Mouse (Mus musculus) adrenal gland, postnatal 4 days (tissue): Measurements from ENCODE around the gene Nrg4. TPM values are rescaled to one million over a fixed set of nuclear protein-coding genes. Genes with fewer than 3 reads are reported as not detected.
"Not testable (repeated sequence)": the region's sequence is repeated elsewhere in the genome, so short reads cannot be mapped to it uniquely, and the experiment has no call there.

ENCODE experiments used
- DNase-seq, 2 experiments: peaks; one replicate each; pipeline ENCODE4 v3.0.0; 2021 to 2022; ENCODE audit warnings: low spot score in 2 of 2, mixed read lengths in 2 of 2
- total RNA-seq, 2 experiments: library from RNA; stranded (reverse); gene quantifications; 2 replicates each; pipeline ENCODE4 v1.2.3; 2021

The Nrg4 gene
- total RNA-seq, 2 experiments from 2014 or later = 4.0 to 5.4 TPM

DNA sequence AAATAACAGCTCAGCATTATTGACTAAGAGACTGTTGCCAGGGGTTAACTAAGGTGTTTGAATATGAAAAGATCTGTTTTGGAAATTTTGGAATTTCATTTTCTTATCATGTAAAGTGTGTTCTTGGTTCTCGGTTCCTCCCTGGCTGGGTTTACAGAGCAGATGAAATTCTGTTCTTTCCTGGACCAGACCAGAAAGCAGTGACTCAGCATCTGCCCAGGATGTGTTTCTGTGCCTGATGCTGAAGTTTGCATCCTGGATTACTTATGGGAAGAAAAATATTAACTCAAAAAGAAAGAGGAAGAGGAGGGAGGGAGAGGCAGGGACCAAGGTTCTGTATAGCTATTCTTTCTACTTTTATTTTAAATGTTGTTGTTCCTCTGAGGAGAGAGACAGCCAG, 72.8 kb downstream of the Nrg4 start:
- no peak for DNase-seq

DNA sequence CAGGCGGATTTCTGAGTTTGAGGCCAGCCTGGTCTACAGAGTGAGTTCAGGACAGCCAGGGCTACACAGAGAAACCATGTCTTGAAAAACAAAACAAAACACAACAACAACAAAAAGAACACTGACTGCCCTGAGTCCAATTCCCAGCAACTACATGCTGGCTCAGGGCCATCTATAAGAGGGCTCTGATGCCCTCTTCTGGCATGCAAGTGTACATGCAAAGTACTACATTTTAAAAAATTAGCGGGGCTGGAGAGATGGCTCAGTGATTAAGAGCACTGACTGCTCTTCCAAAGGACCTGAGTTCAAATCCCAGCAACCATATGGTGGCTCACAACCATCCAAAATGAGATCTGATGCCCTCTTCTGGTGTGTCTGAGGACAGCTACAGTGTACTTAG, 74.5 kb downstream of the Nrg4 start:
- not testable (repeated sequence) for DNase-seq

DNA sequence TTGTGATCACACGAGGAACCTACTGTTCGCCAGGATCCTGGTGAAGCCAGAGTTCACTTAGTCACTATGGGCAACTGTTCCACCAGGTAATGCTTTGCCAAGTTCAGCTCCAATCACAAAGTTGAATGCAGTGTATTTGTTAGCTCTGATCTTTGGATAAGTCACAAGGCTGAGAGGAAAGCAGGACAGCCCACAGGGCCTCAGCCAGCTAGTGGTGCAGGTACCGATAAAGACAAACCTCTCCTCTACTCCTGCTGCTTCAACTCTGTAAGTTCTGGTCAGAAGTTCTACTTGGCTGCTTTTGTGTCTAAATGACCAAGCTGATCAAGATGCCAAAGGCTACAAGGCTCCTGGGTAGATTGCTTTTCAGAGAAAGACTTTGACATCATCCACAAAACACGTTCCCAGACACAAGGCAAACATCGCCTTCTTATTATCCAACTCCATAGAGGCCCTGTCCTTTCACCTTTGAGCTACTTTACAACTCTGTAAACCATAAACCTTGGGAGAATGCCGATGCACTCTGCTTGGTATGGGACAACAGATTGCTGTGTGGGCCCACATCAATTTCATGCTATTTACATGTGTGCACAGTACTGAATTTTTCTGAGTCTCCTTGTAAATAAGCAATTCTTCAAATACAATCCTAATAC, 75.9 kb downstream of the Nrg4 start:
- no peak for DNase-seq

DNA sequence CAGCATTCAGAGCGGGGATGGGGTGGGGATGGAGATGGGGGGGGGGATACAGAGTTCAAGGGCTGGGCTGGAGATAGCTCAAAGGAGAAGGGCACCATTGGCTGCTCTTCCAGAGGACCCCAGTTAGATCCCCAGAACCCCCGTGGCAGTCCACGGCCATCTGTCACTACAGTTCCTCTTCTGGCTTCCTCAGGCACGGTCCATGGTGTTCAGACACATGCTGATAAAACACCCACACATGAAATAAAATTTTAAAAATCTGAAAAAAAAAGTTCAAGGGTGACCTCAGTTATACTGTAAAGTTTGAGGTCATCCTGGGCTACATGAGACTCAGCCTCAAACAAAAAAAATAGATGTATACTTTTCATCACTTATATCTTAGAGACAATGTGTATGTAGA, 78.2 kb downstream of the Nrg4 start:
- no peak for DNase-seq

DNA sequence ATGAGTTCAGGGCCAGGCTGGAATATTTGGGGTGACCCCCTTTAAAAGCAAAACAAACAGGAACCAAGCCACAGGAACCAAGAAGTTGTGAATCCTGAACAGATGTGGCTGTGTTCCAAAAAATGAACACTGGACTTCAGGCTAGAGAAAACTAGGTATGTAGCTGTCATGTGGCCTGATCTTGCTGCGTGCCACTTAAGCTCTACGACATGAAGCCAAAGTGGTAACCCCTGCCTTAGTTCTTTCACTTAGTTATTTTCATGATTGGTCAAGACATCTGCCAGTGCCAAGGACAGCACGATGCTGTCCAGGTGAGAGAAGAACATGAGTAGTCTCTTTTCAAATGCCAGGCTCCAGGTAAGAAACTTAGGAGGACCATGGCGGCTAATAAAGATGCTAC, 79.7 kb downstream of the Nrg4 start:
- DNase-seq = no peak

DNA sequence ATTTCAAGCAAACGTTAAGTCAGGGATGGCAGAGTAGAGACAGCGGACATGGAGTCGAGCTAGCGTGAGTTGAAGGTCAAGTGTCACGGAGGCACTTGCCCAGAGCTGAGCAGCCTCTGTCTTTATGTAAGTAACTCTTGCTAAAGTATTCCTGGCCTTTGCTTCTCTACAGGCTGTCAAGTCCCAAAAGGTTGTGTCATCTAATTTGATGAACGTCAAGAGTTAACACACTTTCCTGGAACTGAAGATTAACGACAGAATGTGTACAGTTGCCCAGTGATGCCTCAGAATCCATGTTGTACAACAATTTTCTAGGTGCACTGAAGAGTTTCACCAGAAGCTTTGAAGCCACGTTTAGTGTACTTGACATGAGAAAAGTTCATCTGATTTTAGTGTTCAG, 80.2 kb downstream of the Nrg4 start:
- no peak for DNase-seq

DNA sequence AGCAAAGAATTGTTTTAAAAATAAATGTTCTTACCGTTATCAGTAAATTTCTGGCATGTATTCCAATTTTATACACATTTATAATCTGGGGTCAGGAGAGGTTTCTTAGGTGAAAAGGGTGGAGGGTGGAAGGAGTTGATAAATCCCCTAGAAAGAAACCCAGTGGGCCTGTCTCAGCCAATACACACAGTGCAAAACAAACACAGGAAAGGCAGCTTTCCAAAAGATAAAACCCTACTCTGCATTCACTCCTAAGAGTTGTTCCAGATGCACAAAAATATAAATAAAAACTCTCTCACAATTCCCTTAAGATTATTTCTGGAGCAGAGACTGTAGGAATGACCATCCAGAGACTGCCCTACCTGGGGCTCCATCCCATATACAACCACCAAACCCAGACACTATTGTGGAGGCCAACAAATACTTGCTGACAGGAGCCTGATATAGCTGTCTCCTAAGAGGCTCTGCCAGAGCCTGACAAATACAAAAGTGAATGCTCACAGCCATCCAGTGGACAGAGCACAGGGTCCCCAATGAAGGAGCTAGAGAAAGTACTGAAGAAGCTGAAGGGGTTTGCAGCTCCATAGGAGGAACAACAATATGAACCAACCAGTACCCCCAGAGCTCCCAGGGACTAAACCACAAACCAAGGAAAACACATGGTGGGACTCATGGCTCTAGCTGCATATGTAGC, 81.4 kb downstream of the Nrg4 start:
- DNase-seq = not testable (repeated sequence)

DNA sequence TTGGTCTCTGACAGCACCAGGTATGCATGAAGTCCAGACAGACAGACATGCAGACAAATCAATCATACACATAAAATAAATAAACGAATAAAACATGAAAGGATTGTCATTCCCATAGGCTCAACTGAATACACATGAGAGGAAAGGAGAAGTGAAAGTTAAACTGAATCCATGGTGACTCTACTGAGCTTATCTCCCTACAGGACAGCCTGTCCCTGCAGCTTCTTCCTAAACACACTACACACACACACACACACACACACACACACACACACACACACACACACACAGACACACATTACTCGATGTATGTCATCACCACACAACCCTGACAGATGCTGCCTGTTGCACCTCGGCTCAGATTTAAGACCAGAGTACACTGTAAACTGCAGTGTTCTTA, 82.6 kb downstream of the Nrg4 start:
- DNase-seq = no peak

DNA sequence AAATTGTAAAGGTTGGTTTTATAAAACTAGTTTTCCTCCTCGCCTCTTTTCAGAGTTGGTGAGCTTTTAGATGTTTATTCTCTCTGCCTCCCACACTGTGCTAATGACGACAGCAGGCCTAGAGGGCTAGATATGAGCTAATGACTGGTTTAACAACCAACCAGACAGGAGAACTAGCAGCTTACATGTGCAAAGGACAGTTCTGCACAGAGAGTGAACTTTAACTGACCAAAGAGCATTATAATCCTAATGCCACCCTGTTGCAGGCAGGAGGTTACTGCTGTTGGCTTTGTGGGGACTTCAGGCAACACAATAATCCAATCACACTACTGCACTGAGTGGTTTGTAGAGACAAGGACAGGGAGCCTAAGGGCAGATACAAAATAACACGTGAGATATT, 83.4 kb downstream of the Nrg4 start:
- no peak for DNase-seq

DNA sequence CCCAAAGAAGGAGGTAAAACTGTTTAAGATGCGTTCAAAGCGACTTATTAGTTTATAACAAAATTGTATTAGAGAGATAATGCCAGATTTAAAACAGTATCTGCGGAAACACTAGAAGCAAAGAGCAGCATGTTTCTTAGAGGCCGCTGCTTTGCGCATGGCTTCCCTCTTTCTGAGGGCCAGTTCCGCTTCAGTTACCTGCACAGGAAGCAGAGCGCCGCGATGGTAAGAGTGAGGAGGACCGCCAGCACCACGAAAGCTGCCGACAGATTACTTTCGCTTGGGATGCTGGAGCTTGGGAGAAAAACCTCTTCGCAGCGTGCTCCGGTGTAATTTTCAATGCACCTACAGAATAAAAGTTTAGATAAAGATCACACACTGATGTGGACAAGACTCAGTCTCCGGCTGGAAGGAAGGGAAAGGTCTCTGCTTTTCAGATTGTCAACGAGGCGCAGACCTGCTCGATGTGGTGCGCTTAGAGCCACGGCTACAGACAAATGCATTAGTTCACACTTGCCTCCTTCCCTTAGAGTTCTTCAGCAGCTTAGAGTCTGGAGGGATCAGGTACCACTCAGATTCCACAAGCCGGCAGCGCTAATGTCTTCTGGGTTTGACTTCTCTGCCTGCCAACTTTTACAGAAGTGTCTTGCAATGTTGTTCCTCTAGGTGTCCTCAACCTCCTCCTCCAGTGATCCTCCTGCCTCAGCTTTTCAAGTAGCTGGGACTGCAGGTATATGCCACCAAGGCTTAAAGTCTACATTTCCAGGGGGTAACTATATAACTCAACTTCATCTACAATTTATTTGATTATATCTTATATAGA, 84.6 kb downstream of the Nrg4 start:
- DNase-seq = no peak

DNA sequence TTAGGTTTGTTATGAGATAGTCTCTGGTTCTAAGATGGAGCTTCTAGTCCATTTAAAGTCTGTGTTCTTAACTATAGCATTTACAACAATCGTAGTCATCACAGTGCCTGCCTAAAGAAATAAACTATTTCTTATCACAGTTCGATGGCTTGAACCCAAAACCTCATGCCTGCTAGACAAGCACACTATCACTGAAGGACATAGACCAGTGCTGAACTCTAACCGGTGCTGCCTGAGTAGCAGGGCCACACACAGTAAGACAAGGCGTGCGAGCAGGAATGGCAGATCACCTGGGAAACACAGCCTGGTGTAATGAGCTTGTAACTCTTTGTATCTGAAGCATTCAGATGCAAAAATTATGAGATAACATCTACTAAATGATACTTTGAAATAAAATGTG, 85.8 kb downstream of the Nrg4 start:
- no peak for DNase-seq

DNA sequence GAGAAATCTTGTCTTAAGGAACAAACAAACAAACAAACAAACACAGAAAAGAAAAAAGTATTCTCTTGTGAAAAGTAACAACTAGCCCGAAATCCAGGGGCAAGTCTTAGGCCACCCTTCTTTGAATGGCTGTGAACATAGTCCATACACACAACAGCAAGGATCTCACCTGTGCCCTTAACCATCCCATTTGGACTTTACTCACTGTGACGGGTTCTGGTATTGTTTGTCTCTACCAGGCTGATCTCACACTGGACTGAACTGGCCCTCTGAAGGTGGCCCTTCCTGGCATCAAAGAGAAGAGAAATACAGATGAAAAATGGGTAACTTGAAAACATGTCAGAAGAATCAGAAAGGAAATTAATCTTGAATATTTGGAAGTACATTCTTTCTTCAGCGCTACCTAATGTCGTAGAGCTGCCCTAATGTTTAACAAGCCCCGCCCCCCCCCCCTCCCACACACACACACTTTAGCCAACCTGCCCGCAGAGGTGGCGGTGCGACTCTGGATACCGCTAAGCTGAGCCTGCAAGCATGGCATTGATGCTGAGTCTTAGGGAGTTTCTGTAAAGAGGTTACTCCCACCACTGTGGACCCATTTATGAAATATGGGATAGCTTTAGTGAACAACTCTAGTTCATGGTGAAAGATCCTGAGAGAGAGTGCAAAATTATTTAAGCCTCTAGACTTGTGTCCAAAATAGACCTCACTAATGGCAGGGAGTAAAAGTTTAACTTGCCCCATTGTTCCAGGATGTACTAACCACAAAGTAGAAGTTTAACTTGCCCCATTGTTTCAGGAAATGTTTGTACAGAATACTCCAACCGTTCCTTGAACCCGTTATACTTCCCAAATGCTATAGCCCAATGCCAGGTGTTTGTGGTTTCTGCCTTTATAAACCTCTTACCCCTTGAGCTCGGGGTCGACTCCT, 90.1 kb downstream of the Nrg4 start:
- no peak for DNase-seq

DNA sequence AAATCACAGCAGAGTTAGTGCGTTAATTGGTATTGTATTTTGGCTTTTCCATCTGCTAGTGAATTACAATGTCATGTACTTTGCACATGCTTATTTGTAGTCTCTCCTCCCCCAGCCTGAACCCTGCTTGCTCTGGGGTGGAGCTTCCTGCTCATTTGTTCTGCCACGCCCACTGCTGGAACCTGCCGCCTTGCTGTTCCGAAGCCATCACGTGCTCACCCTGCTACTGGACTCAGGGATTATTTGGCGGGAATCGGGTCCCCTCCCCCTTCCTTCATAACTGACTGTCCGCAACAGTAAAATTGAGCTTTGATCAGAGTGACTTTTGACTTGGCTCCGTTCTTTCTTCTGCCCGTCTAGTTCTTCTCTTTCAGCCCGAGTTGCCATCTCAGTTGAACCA, 93.6 kb downstream of the Nrg4 start:
- DNase-seq = not testable (repeated sequence)

DNA sequence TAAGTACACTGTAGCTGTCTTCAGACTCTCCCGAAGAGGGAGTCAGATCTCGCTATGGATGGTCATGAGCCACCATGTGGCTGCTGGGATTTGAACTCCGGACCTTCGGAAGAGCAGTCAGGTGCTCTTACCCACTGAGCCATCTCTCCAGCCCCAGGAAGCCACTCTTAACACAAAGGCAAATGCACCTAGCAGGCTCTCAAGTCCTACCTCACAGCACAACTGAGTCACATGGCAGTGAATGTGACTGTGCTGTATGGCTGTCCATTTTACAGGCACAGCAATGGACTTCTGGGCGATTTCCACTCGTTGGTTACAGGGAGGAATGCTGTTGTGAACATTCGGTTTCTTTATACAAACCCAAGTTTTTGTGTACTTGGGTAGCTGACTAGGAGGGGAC, 94.1 kb downstream of the Nrg4 start:
- DNase-seq = no peak

DNA sequence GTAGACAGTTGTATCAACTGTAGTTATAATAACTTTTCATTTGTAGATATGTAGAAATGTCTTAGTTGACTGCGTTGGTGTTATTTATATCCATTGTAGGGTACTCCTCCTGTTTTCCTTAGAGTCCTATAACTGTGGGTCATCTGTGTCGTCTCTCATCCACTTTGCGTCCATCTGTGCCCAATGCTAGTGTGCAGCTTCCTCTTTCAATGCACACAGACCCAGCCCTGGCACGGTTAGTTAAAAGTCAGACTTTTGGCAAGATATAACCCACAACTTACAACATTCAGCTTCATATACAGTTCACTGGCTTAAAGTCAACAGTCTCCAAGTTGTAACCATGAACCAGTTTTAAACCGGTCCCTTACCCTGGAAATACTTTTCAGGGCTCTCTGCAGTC, 94.5 kb downstream of the Nrg4 start:
- no peak for DNase-seq

DNA sequence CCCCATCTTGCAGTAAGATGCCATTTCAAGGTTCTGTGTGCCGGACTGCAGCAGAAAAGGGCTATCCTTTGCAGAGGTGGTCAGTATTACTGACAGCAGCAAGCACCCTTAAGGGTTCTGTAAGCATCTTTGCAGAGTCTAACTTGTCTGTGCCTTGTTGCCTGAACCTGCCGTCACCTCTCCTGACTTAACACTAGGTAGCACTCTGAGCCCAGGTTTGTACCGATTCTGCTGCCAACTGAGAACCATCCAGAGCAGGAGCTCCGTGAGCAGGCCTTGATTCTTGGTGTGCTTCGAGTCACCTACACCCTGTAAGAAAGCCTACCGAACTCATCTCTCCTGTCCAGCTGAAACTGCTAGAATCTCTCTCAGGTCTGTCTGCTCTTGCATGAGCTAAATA, 95.1 kb downstream of the Nrg4 start:
- no peak for DNase-seq

DNA sequence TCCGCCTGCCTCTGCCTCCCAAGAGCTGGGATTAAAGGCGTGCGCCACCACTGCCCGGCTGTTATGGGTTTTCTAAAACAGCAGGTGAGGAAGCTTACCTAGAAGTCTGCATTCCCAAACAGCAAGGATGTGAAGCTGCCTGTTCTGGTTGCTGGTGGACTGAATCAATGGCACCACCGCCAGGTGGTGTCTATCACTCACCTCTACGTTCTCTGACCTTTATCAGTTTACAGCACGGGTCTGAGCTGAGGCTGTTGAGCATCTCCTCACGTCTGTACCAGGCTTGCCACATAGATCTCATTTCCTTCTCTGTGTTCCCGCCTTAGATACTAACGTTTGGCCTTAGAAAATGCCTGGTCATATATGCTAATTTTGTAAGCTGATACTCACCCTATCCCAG, 97.6 kb downstream of the Nrg4 start:
- DNase-seq = no peak

DNA sequence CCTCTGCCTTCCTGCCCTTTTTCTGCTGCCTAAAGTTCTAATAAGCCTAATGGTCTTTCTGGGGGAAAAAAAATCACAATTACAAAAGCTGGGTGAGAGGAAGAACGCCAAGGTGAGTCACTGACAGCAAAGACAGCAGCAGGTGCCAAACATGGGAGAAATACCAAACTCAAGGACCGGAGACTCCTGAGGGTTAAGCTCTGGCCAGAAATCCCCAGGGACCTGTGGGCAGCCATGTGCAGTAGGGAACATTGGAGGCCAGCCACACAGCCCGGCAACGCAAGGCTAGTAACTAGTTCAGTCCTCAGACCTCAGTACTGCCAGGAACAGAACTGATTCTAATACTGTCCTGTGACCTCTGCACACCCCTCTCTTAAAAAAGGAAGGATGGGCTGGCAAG, 98.5 kb downstream of the Nrg4 start:
- DNase-seq = no peak

DNA sequence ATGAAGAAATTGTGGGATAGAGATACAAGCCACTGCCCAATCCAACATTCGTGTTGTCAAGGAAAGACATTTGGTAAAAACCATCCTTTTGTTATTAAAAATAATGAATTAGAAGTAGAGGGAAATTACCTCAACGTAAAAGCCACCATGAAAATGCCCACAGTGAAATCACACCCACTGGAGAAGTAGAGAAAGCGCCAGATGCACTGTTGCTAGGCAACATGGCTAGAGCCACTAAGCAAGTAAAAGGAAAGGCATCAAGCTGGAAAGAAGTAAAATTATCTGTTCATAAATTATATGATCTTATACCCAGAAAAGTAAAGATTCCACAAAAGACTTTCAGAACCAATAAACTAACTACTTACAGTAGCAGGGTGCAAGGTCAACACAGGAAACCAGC, 100.4 kb downstream of the Nrg4 start:
- DNase-seq = no peak

DNA sequence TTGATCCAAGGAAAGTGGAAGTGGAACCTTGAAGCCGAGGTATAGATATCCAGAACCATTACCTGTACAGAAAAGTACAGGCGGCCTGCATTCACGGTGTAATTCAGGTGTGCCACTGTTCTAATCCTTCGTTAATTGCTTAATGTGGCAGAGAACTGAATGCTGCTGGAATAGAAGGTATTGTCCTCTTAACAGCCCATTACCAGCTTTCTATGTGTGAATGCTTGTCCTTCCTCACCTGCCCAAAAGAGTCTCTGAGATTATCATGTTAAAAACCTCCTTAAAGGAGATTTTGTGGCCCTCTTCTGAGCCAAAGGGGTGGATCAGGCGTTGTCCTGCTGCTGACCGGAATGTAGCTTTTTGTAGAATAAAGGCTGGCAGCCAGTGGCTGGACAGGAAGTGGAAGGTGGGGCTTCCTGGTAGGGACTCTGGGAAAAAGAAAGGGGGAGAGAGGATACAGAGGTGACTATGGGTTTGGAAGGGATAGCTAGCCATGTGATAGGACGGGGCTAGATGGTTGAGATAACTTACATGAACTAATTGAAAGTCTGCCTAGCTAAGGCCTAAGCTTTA, 101.4 kb downstream of the Nrg4 start:
- no peak for DNase-seq

DNA sequence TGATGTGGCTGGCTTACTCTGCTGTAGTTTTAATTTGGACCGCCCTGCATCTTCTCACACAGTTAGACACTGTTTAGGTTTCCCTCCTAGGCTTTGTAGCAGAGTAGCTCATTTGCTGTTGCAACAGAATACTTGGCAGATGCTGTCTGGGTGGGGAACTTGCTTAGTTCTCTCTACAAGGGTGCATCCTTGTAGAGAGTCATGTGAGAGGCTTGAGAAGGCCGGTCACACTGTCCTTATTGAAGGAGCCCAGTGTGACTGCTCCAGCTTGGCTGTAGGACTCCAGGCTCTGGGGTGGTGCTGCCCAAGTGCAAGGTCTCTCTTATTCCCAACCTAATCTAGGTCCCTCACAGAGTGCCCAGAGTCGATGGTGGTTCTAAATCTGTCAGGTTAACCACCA, 109.3 kb downstream of the Nrg4 start:
- DNase-seq = no peak
